9 mouse cellular contexts compared by ENCODE assay signal in genomic region chr1:34602363-34602762, GRCm38 (mm10). TPM values are rescaled to one million over a fixed set of nuclear protein-coding genes. Genes with fewer than 3 reads are reported as not detected.
DNase-seq lines count a peak whose midpoint lies in the region; ATAC-seq lines count a peak whose summit lies in the region.
"Had no signal": no experiment of that assay in that cellular context is flagged by ENCODE, and none has a peak within 500 bp of the region (broad histone marks: within the 10 kb centered on the region; RNA-seq: fewer than 3 reads in every experiment).

No protein-coding gene starts in this region.

- ATAC-seq in midbrain, embryonic 14.5 days (ENCODE audit: low FRiP score, low TSS enrichment): peak; percentile 79; the same call in 1 of the 2 replicates

- H3K9me3 ChIP-seq in midbrain, embryonic 14.5 days (ENCODE audit: control insufficient read depth, low read length): no peaks in the 10 kb centered on the region

- H3K27ac ChIP-seq in midbrain, embryonic 14.5 days (replicated peaks; ENCODE audit: low read depth, low read length): no peak overlapping the region

- peak; percentile 72 for DNase-seq in 3134 (ENCODE audit: extremely low read depth, insufficient read length, low spot score)
- peak; percentile 94 for DNase-seq in NIH3T3 (ENCODE audit: low read depth)
- peak; percentile 80 for DNase-seq in cerebellum, adult 8-10 months
- peak; percentile 85 for DNase-seq in forelimb bud, embryonic 11.5 days (ENCODE audit: low read depth, low spot score)
- peak; percentile 73 for DNase-seq in hindlimb bud, embryonic 11.5 days (ENCODE audit: extremely low spot score, low read depth, low spot score)
- peak; percentile 38 to 75 for DNase-seq in left cerebral cortex, postnatal 10 days (ENCODE audit: extremely low spot score in 1 of 2, low spot score in 2 of 2)
- DNase-seq in midbrain, embryonic 14.5 days: peak; percentile 93
- peak; percentile 24 to 74 for DNase-seq in spleen, postnatal 10 days (ENCODE audit: low spot score in 2 of 2)

- no peaks in the 10 kb centered on the region for H3K27me3 ChIP-seq in midbrain, embryonic 14.5 days (ENCODE audit: control insufficient read depth, insufficient read depth, low read length)

- WGBS in midbrain, embryonic 14.5 days: 15% methylated on average over 8 of the region's 8 CpGs

- H3K9ac ChIP-seq in midbrain, embryonic 14.5 days (replicated peaks; ENCODE audit: low read length): no peak overlapping the region

- H3K4me1 ChIP-seq in midbrain, embryonic 14.5 days (ENCODE audit: control insufficient read depth, insufficient read depth, low read length): no peaks in the 10 kb centered on the region

- no peak overlapping the region for H3K4me2 ChIP-seq in midbrain, embryonic 14.5 days (ENCODE audit: low read length)

- no peaks in the 10 kb centered on the region for H3K36me3 ChIP-seq in midbrain, embryonic 14.5 days (ENCODE audit: control insufficient read depth, insufficient read depth, low read length)

- H3K4me3 ChIP-seq in midbrain, embryonic 14.5 days (replicated peaks; ENCODE audit: low read depth, low read length): no peak overlapping the region
- H3K4me3 ChIP-seq: erythroblast, embryonic 14.5 days had no signal

- intact Hi-C loops in left cerebral cortex, postnatal 10 days (cut with DNase I): loop anchor here (5.0 kb wide), 1 partner anchor 90 kb away; no protein-coding TSS in a partner anchor

RNA-seq across cellular contexts. Expression of gene Amer3, which starts 22.9 kb away (rescaled TPM):
- 10 to 100 TPM; 33.8 to 34.6 TPM for total RNA-seq in left cerebral cortex, postnatal 10 days (2021)
- polyA plus RNA-seq in midbrain, embryonic 14.5 days (2014; fragmentation: Nextera tagmentation; extraction: Ambion mirVana): 30.0 and 32.1 TPM in 2 replicates
- polyA plus RNA-seq: erythroblast, embryonic 14.5 days had no signal

RNA-seq across cellular contexts. Expression of gene Prss40, which starts 41.6 kb away (rescaled TPM):
- total RNA-seq in left cerebral cortex, postnatal 10 days (2021): not detected
- not detected in 2 replicates for polyA plus RNA-seq in midbrain, embryonic 14.5 days (2014; fragmentation: Nextera tagmentation; extraction: Ambion mirVana)
- polyA plus RNA-seq: erythroblast, embryonic 14.5 days had no signal
